Mouse (Mus musculus): ENCODE measurements around the gene Treml1. TPM values are rescaled to one million over a fixed set of nuclear protein-coding genes. Genes with fewer than 3 reads are reported as not detected.
A peak's percentile ranks its signal among the peaks of the same experiment; 100 is the strongest.

The Treml1 gene
- total and polyA plus RNA-seq, 3 experiments: 0.42 to 0.48 TPM; not detected in 1

GRCm38 (mm10) chr17:48360462-48360861, 746 bp downstream of the Treml1 start:
- DNase-seq: no peak

- DNase-seq: no peak
These were observed 2.6 kb downstream of the Treml1 start for GRCm38 (mm10) chr17:48362346-48362745.

GRCm38 (mm10) chr17:48362966-48363365, 3.2 kb downstream of the Treml1 start:
- DNase-seq: peak; percentile 12

- no peak for DNase-seq
These were observed 3.8 kb downstream of the Treml1 start for GRCm38 (mm10) chr17:48363421-48363965.

GRCm38 (mm10) chr17:48365511-48366155, 5.9 kb downstream of the Treml1 start:
- no peak for DNase-seq

- no peak for DNase-seq
These were observed 7.1 kb downstream of the Treml1 start for GRCm38 (mm10) chr17:48366806-48367205.

- DNase-seq: no peak
These were observed 11.9 kb downstream of the Treml1 start for GRCm38 (mm10) chr17:48371621-48372020.

GRCm38 (mm10) chr17:48372987-48373386, 13.3 kb downstream of the Treml1 start:
- DNase-seq: no peak

- DNase-seq: no peak
These were observed 16.4 kb downstream of the Treml1 start for GRCm38 (mm10) chr17:48376102-48376501.

- DNase-seq: no peak
These were observed 19.3 kb downstream of the Treml1 start for GRCm38 (mm10) chr17:48379050-48379449.

- DNase-seq: no peak
These were observed 26.2 kb downstream of the Treml1 start for GRCm38 (mm10) chr17:48385786-48386461.

- no peak for DNase-seq
These were observed 28.9 kb downstream of the Treml1 start for GRCm38 (mm10) chr17:48388666-48389065.

- no peak for DNase-seq
These were observed 29.7 kb downstream of the Treml1 start for GRCm38 (mm10) chr17:48389442-48389841.

- DNase-seq: no peak
These were observed 31.7 kb downstream of the Treml1 start for GRCm38 (mm10) chr17:48391446-48391845.

GRCm38 (mm10) chr17:48392616-48393015, 32.9 kb downstream of the Treml1 start:
- no peak for DNase-seq

- DNase-seq: no peak
These were observed 42.0 kb downstream of the Treml1 start for GRCm38 (mm10) chr17:48401710-48402109.

- DNase-seq: no peak
These were observed 43.0 kb downstream of the Treml1 start for GRCm38 (mm10) chr17:48402751-48403150.

GRCm38 (mm10) chr17:48403848-48404247, 44.1 kb downstream of the Treml1 start:
- no peak for DNase-seq

GRCm38 (mm10) chr17:48404706-48405105, 45.0 kb downstream of the Treml1 start:
- no peak for DNase-seq

- no peak for DNase-seq
These were observed 47.4 kb downstream of the Treml1 start for GRCm38 (mm10) chr17:48407154-48407553.

- no peak for DNase-seq
These were observed 48.3 kb downstream of the Treml1 start for GRCm38 (mm10) chr17:48407910-48408525.

GRCm38 (mm10) chr17:48408526-48409291, 49.0 kb downstream of the Treml1 start:
- DNase-seq: peak; percentile 86
